Mouse (Mus musculus) stomach, embryonic 15.5 days (tissue): Measurements from ENCODE around the gene Tchp. TPM values are rescaled to one million over a fixed set of nuclear protein-coding genes. Genes with fewer than 3 reads are reported as not detected.
A peak's percentile ranks its signal among the peaks of the same experiment; 100 is the strongest.

Experiments used
- ATAC-seq: fragments of 200-750 bp; cut with Nextera tagmentation; 2 replicates; pipeline ENCODE4 v1.8.0; 2017; ENCODE audit warnings: low read depth, moderate number of reproducible peaks, moderate TSS enrichment; ENCODE audit not compliant: insufficient read depth, low FRiP score
- H3K27ac ChIP-seq: fragments of 300-500 bp; sonication (generic); 2 replicates; pipeline ENCODE4 v1.5.1; 2015; ENCODE audit warnings: mild to moderate bottlenecking, inconsistent platforms
- H3K27me3 ChIP-seq: fragments of 300-500 bp; sonication (generic); replicated peaks from 2 replicates; pipeline ENCODE4 v1.6.1; 2015; ENCODE audit warnings: inconsistent platforms
- H3K36me3 ChIP-seq: fragments of 300-500 bp; sonication (generic); 2 replicates; pipeline ENCODE4 v1.6.1; 2015; ENCODE audit warnings: inconsistent platforms
- H3K4me1 ChIP-seq: fragments of 300-500 bp; sonication (generic); 2 replicates; pipeline ENCODE4 v1.6.1; 2015; ENCODE audit warnings: inconsistent platforms
- H3K4me2 ChIP-seq: fragments of 300-500 bp; sonication (generic); 2 replicates; pipeline ENCODE4 v1.6.1; 2015; ENCODE audit warnings: mild to moderate bottlenecking, inconsistent platforms
- H3K4me3 ChIP-seq: fragments of 300-500 bp; sonication (generic); replicated peaks from 2 replicates; pipeline ENCODE4 v1.5.1; 2015; ENCODE audit warnings: inconsistent platforms
- H3K9ac ChIP-seq: fragments of 300-500 bp; sonication (generic); 2 replicates; pipeline ENCODE4 v1.6.1; 2015; ENCODE audit warnings: inconsistent platforms
- H3K9me3 ChIP-seq: fragments of 300-500 bp; sonication (generic); 2 replicates; pipeline ENCODE4 v1.6.1; 2016; ENCODE audit warnings: inconsistent platforms
- WGBS: fragments of 180-500 bp; shearing (Covaris S2); methylation state at CpG from one replicate; pipeline ENCODE4 v1.1.7; 2015; 5-methylcytosine and 5-hydroxymethylcytosine counted together
- polyA plus RNA-seq: library from polyadenylated mRNA; unstranded; fragments of >200 nt; fragmentation: Nextera tagmentation; extraction: Ambion mirVana; gene quantifications from 2 replicates; pipeline ENCODE4 v1.2.1, GENCODE M21; 2015

Tchp gene
- polyA plus RNA-seq, 1 experiment from 2014 or later: 11.5 TPM

DNA sequence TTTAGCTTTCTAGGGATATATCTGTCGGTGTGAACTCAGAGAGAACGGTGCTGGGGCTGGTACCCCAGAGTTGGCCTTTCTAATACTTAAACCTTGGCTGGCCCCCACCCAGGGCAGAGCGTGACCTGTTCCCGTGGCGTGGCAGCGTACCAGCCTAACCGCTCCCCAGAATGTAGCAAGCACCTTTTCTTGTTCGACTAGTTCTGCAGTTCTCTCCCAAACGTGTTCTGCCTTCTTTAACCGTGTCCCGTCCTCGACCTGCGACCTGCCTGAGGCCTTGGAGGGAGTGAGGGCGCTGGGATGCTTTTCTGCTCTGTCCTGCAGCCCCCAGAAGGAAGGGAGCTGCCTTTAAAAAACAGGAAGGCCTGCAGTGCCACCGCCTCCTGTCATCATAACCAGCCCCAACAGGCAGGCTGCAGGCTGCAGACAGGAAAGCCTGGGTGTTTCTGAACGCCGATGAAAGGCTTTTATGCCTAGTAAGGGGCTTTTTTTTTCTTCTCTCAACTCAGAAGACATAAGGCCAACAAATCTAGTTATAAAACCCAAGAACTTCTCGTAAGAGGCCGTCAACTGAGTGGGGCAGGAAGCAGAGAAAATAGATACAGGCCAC, 26.8 kb upstream of the Tchp start:
- peak overlapping the region; percentile 77 for H3K27ac ChIP-seq
- 54% methylated on average over 19 of the region's 19 CpGs for WGBS
- H3K4me3 ChIP-seq: no peak overlapping the region
- H3K27me3 ChIP-seq: no peaks in the 10 kb centered on the region
- 0 out of 2 replicates have a peak, but pooled peaks cover 4% of the 10 kb centered on the region for H3K36me3 ChIP-seq
- peaks cover 15% of the 10 kb centered on the region; the same call in 1 of the 2 replicates for H3K4me1 ChIP-seq
- 0 out of 2 replicates have a peak overlapping the region, but pooled peaks have one; percentile 3 for H3K4me2 ChIP-seq
- ATAC-seq: no peak
- no peak overlapping the region for H3K9ac ChIP-seq
- H3K9me3 ChIP-seq: no peaks in the 10 kb centered on the region

DNA sequence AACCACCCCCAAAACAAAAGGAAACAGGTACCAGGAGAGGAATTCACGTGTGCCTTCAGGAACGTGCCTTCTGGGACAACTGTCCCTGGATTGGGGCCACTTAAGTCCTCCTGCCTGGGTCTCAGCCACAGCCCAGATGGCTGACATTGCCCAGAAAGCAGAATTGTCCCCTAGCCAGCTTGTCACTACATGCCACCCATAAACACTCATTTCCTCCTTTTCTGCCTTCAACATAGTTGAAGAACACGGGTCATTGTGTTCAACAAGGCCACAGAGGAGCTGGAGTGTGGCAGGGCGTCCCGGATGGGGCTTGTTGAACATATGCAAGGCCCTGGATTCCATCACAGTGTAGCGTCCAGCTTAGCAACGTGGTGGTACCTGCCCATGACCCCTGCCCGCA, 25.8 kb upstream of the Tchp start:
- H3K27ac ChIP-seq: peak overlapping the region; percentile 77
- H3K9ac ChIP-seq: no peak overlapping the region
- H3K9me3 ChIP-seq: no peaks in the 10 kb centered on the region
- no peak overlapping the region for H3K4me3 ChIP-seq
- peaks cover 15% of the 10 kb centered on the region; the same call in 1 of the 2 replicates for H3K4me1 ChIP-seq
- no peaks in the 10 kb centered on the region for H3K27me3 ChIP-seq
- 61% methylated on average over 8 of the region's 8 CpGs for WGBS
- ATAC-seq: no peak
- H3K36me3 ChIP-seq: no peaks in the 10 kb centered on the region
- no peak overlapping the region for H3K4me2 ChIP-seq

GRCm38 (mm10) chr5:114685986-114686385, 21.6 kb upstream of the Tchp start:
- H3K9me3 ChIP-seq: no peaks in the 10 kb centered on the region
- WGBS: 79% methylated on average over 5 of the region's 5 CpGs
- H3K4me2 ChIP-seq: no peak overlapping the region

DNA sequence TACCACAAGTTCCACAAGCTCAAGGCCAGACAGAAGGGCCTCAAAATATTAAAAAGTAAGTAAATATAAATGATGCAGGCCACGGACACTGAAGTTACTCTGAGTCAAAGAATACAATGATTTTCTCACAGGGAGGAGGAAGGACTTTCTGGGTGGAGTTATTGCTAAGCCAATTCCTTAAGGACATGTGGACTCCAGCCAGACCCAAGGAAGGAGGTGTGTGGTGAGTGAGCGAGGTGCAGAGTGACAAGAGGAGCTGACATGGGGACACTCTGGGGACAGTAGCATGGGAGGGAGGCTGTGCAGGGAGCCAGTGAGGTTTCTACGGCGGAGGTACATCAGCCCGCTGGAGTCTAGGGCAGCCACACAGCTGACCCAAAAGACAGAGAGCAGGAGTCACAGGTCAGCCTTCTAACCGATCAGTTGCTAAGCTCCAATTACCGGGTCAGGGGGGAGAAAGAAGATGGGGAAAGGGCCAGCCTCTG, 20.8 kb upstream of the Tchp start:
- no peak for ATAC-seq
- no peak overlapping the region for H3K4me3 ChIP-seq
- peaks cover 21% of the 10 kb centered on the region for H3K4me1 ChIP-seq
- 68% methylated on average over 7 of the region's 7 CpGs for WGBS
- no peak overlapping the region for H3K27ac ChIP-seq
- H3K9ac ChIP-seq: no peak overlapping the region
- H3K36me3 ChIP-seq: no peaks in the 10 kb centered on the region
- H3K4me2 ChIP-seq: no peak overlapping the region
- H3K27me3 ChIP-seq: no peaks in the 10 kb centered on the region
- no peaks in the 10 kb centered on the region for H3K9me3 ChIP-seq

More at GRCm38 (mm10) chr5:114685986-114686385, 21.6 kb upstream of the Tchp start:
- H3K4me1 ChIP-seq: peaks cover 17% of the 10 kb centered on the region; the same call in 1 of the 2 replicates
- no peaks in the 10 kb centered on the region for H3K36me3 ChIP-seq
- H3K4me3 ChIP-seq: no peak overlapping the region
- H3K9ac ChIP-seq: no peak overlapping the region
- ATAC-seq: no peak
- no peaks in the 10 kb centered on the region for H3K27me3 ChIP-seq
- no peak overlapping the region for H3K27ac ChIP-seq

DNA sequence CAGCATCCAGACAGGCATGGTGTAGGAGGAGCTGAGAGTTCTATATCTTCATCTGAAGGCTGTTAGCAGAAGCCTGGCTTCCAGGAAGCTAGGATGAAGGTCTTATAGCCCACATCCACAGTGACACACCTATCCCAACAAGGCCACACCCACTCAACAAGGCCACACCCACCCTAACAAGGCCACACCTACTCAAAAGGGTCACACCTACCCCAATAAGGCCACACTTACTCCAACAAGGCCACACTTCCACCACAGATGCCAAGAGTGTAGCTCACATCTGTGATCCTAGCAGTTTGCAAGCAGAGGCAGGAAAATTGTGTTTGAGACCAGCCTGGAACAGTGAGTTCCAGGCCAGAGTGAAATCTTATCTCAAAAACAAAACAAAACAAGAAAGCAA, 19.7 kb upstream of the Tchp start:
- ATAC-seq: no peak
- H3K4me1 ChIP-seq: peaks cover 16% of the 10 kb centered on the region; the same call in 1 of the 2 replicates
- H3K4me2 ChIP-seq: no peak overlapping the region
- H3K4me3 ChIP-seq: no peak overlapping the region
- H3K9ac ChIP-seq: no peak overlapping the region
- H3K27ac ChIP-seq: no peak overlapping the region
- H3K27me3 ChIP-seq: no peaks in the 10 kb centered on the region
- H3K9me3 ChIP-seq: no peaks in the 10 kb centered on the region
- H3K36me3 ChIP-seq: no peaks in the 10 kb centered on the region

DNA sequence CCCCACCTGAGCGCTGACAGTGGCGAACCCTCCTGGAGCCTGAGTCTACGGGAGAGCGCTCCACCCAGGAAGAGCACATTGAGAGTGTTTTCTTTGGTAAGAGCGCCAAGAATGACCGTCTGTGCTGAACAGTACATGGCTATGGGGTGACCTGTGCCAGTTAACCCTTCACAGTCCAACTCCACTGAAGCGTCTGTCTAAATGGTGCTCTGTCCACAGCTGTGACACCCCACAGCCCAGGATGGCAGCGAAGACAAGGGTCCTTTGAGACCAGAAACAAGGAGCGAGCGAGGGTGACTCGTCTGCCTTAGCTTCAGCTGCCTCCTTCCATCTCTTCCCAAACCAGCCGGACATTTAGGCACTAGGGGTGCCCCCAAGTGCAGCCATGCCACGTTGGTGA, 18.9 kb upstream of the Tchp start:
- 82% methylated on average over 13 of the region's 13 CpGs for WGBS
- no peaks in the 10 kb centered on the region for H3K36me3 ChIP-seq

DNA sequence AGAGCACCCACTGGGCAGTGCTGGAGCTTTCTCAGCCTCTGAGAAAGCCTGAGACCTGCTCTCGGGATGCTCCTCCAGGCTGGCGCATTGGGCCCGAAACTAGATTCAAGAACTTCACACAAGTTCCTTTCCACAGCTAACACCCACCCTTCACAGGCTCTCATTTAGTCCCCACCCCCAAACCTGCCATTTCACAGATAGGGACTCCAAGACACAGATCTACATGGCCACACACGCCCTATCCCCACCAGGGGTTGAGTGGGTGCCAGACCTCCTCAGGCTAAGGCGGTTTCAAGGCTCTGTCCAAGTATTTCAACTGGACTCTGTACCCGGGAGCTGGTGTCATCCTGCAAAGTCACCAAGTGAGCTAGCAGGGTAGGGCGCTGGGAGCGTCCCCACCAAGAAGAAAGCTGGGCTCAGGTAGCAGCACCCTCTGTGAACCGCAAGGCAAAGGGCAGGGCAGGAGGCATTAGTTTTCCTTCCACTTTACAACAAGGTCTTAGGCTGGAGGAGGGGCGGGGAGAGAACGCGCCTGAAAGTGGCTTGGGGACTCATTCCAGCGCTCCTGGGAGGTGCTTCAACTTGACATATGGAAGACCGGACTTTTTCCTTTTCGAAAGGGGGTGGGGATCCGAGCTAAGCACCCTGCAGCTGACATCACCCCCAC, 17.7 kb upstream of the Tchp start:
- no peaks in the 10 kb centered on the region for H3K27me3 ChIP-seq
- peak; percentile 12; the same call in 1 of the 2 replicates for ATAC-seq
- 18% methylated on average over 16 of the region's 16 CpGs for WGBS
- H3K27ac ChIP-seq: peak overlapping the region; percentile 55; the same call in 1 of the 2 replicates
- no peaks in the 10 kb centered on the region for H3K36me3 ChIP-seq
- H3K4me1 ChIP-seq: peaks cover 16% of the 10 kb centered on the region; the same call in 1 of the 2 replicates
- peak overlapping the region; percentile 85 for H3K4me2 ChIP-seq
- peak overlapping the region; percentile 69 for H3K4me3 ChIP-seq
- peak overlapping the region; percentile 43; the same call in 1 of the 2 replicates for H3K9ac ChIP-seq
- H3K9me3 ChIP-seq: no peaks in the 10 kb centered on the region

More for the DNA sequence above, 18.9 kb upstream of the Tchp start:
- Histone ChIP-seq H3K4me1 (peaks cover 16% of the 10 kb centered on the region; the same call in 1 of the 2 replicates), H3K4me2 (peak overlapping the region; percentile 85; the same call in 1 of the 2 replicates), H3K27me3 (no peaks in the 10 kb centered on the region), H3K27ac (peak overlapping the region; percentile 26; the same call in 1 of the 2 replicates), H3K4me3 (no peak overlapping the region), H3K9ac (no peak overlapping the region), H3K9me3 (no peaks in the 10 kb centered on the region)
- ATAC-seq: no peak

GRCm38 (mm10) chr5:114690633-114691567, 16.7 kb upstream of the Tchp start, which contains the start of gene Gltp:
Gene Gltp (minus strand): TSS chr5:114690984.
- Histone ChIP-seq H3K4me3 (peak within 1 kb of the TSS; percentile 69), H3K9me3 (no peaks in the 10 kb centered on the region), H3K4me1 (peaks cover 16% of the 10 kb centered on the region; the same call in 1 of the 2 replicates), H3K9ac (peak within 1 kb of the TSS; percentile 43), H3K36me3 (no peaks in the 10 kb centered on the region), H3K27me3 (no peaks in the 10 kb centered on the region), H3K27ac (peak within 1 kb of the TSS; percentile 55), H3K4me2 (peak within 1 kb of the TSS; percentile 85)
- ATAC-seq: peak; percentile 95
- 4% methylated on average over 75 of the region's 75 CpGs for WGBS

DNA sequence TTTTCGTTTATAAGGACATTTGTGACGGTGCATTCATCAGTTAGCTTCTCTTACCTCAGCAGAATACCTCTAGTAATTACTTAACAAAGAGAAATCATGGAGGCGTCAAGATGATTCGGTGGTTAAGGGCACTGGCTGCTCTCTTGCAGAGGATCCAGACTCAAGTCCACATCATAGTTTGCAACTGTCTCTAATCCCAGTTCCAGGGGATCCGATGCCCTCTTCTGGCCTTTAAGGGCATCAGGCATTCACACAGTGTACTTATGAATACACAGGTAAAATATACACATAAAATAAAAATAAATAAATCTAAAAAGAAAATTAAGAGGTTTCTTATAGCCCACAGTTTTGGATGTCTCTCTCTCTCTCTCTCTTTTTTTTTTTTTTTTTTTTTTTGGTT, 11.8 kb upstream of the Tchp start:
- H3K27ac ChIP-seq: no peak overlapping the region
- no peak for ATAC-seq
- H3K4me2 ChIP-seq: no peak overlapping the region
- H3K9me3 ChIP-seq: no peaks in the 10 kb centered on the region
- no peak overlapping the region for H3K4me3 ChIP-seq
- H3K9ac ChIP-seq: no peak overlapping the region
- peaks cover 4% of the 10 kb centered on the region; the same call in 1 of the 2 replicates for H3K4me1 ChIP-seq
- no peaks in the 10 kb centered on the region for H3K36me3 ChIP-seq
- no peaks in the 10 kb centered on the region for H3K27me3 ChIP-seq
- 58% methylated on average over 5 of the region's 5 CpGs for WGBS

DNA sequence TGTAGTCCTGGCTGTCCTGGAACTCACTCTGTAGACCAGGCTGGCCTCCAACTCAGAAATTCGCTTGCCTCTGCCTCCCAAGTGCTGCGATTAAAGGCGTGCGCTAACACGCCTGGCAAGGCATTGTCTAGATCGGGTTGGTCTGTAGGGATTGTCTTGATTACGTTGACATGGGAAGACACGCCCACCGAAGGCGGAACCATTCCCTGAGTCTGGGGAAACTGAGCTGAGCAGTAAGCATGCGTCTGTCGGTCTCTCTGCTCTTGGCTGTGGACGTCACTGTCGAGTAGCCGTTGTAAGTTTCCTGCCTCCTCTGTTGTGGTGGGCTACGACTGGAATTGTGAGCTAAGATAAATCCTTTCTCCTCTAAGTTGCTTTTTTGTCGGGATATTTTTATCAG, 10.6 kb upstream of the Tchp start:
- no peaks in the 10 kb centered on the region for H3K27me3 ChIP-seq
- H3K4me2 ChIP-seq: no peak overlapping the region
- no peaks in the 10 kb centered on the region for H3K4me1 ChIP-seq
- no peaks in the 10 kb centered on the region for H3K36me3 ChIP-seq
- H3K27ac ChIP-seq: no peak overlapping the region
- no peak overlapping the region for H3K4me3 ChIP-seq
- no peaks in the 10 kb centered on the region for H3K9me3 ChIP-seq
- H3K9ac ChIP-seq: no peak overlapping the region
- no peak for ATAC-seq
- 80% methylated on average over 17 of the region's 17 CpGs for WGBS

GRCm38 (mm10) chr5:114698044-114698746, 9.4 kb upstream of the Tchp start:
- H3K36me3 ChIP-seq: no peaks in the 10 kb centered on the region
- H3K4me3 ChIP-seq: no peak overlapping the region
- no peak overlapping the region for H3K9ac ChIP-seq
- no peaks in the 10 kb centered on the region for H3K27me3 ChIP-seq
- no peak overlapping the region for H3K27ac ChIP-seq
- no peaks in the 10 kb centered on the region for H3K9me3 ChIP-seq
- no peak for ATAC-seq
- no peaks in the 10 kb centered on the region for H3K4me1 ChIP-seq
- 82% methylated on average over 19 of the region's 19 CpGs for WGBS
- no peak overlapping the region for H3K4me2 ChIP-seq
